Mouse (Mus musculus): ENCODE data around the gene Ankrd44.

GRCm38 (mm10) chr1:54755690-54756365 is 170.4 kb downstream of the Ankrd44 start:
- no peak for TF ChIP-seq CTCF (IDR thresholded peaks at IDR 0.05; ENCODE audit: control insufficient read depth, insufficient read depth, insufficient read length)
- no peak for TF ChIP-seq USF1 (IDR thresholded peaks at IDR 0.05; ENCODE audit: low read depth)
- no peak for TF ChIP-seq MAX (IDR thresholded peaks at IDR 0.05)
- TF ChIP-seq MYOD1 (IDR thresholded peaks at IDR 0.05; ENCODE audit: control insufficient read depth, insufficient read length, low read depth): no peak
- TF ChIP-seq CEBPB (IDR thresholded peaks at IDR 0.05; ENCODE audit: low read depth): no peak
- TF ChIP-seq FOSL1 (IDR thresholded peaks at IDR 0.05; ENCODE audit: insufficient read depth, low read length, poor library complexity, severe bottlenecking): no peak
- TF ChIP-seq MYOG (IDR thresholded peaks at IDR 0.05; ENCODE audit: control insufficient read depth, extremely low read depth, insufficient read length): no peak
